Comparison of ENCODE assay signal across 7 mouse cellular contexts in the genomic region with DNA sequence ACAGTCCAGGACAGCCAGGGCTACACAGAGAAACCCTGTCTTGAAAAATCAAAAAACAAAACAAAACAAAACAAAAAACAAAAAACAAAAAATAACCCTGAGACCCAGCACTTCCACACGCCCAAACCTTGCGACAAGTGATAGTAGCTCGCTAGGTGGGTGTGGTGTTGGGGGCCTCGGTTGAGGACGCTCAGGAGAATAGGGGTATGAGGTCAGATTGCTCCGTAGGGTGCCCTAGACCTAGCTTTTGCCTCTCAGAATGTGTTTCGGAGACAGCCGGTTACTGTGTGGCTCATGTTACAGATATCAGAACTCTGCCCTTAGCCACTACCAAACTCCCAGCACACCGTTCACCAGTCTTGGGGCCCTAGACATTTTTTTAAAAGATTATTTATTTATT. TPM values are rescaled to one million over a fixed set of nuclear protein-coding genes. Genes with fewer than 3 reads are reported as not detected.
DNase-seq lines count a peak whose midpoint lies in the region; ATAC-seq and TF ChIP-seq lines count a peak whose summit lies in the region.

No protein-coding gene starts in this region.

- no peak for DNase-seq in heart, postnatal 0 days (ENCODE audit: low spot score)
- DNase-seq in heart, adult 18-20 months = no peak
- DNase-seq in A20 (ENCODE audit: low read depth, low spot score) (peak; percentile 42), MEL (ENCODE audit: low read depth, low spot score) (peak; percentile 65)
- no peak for DNase-seq in limb, embryonic 14.5 days (ENCODE audit: low spot score)

- WGBS in heart, postnatal 0 days = 82% methylated on average over 9 of the region's 9 CpGs
- WGBS in limb, embryonic 14.5 days = 69% methylated on average over 9 of the region's 9 CpGs

- no peak overlapping the region for H3K4me3 ChIP-seq in heart, postnatal 0 days (ENCODE audit: low read depth, low read length)
- peak overlapping the region; percentile 58 to 63 for H3K4me3 ChIP-seq in MEL (ENCODE audit: control insufficient read depth in 1 of 2, insufficient read depth in 1 of 2, low read depth in 2 of 2, low read length in 2 of 2)
- no peak overlapping the region for H3K4me3 ChIP-seq in limb, embryonic 14.5 days (replicated peaks; ENCODE audit: low read length)

- H3K27me3 ChIP-seq in heart, postnatal 0 days (ENCODE audit: control insufficient read depth, insufficient read depth, low read length) = no peaks in the 10 kb centered on the region
- no peaks in the 10 kb centered on the region for H3K27me3 ChIP-seq in MEL (ENCODE audit: control insufficient read depth in 1 of 2, insufficient read depth in 2 of 2, low read length in 2 of 2)
- H3K27me3 ChIP-seq in limb, embryonic 14.5 days (ENCODE audit: control insufficient read depth, insufficient read depth, low read length) = no peaks in the 10 kb centered on the region

- TF ChIP-seq RAD21 in MEL (IDR thresholded peaks at IDR 0.05; ENCODE audit: low read depth, low read length) = no peak

- H3K27ac ChIP-seq in heart, postnatal 0 days (ENCODE audit: low read depth) = no peak overlapping the region
- H3K27ac ChIP-seq in MEL (ENCODE audit: control insufficient read depth, low read depth, low read length) = 0 out of 2 replicates have a peak overlapping the region, but pooled peaks have one; percentile 25
- no peak overlapping the region for H3K27ac ChIP-seq in limb, embryonic 14.5 days (replicated peaks; ENCODE audit: low read depth, low read length)

- peaks cover 6% of the 10 kb centered on the region; the same call in 1 of the 2 replicates for H3K4me1 ChIP-seq in heart, postnatal 0 days (ENCODE audit: control insufficient read depth, insufficient read depth)
- 0 out of 4 replicates have a peak, but pooled peaks cover 0 to 3% of the 10 kb centered on the region in 2 experiments for H3K4me1 ChIP-seq in MEL (ENCODE audit: control insufficient read depth in 1 of 2, insufficient read depth in 2 of 2, low read length in 2 of 2)
- peaks cover 4% of the 10 kb centered on the region; the same call in 1 of the 2 replicates for H3K4me1 ChIP-seq in limb, embryonic 14.5 days (ENCODE audit: control insufficient read depth, insufficient read depth, low read length)

- H3K9me3 ChIP-seq in heart, postnatal 0 days (replicated peaks; ENCODE audit: control insufficient read depth, low read length) = no peaks in the 10 kb centered on the region
- H3K9me3 ChIP-seq in MEL (replicated peaks; ENCODE audit: insufficient read depth, low read length) = no peaks in the 10 kb centered on the region
- H3K9me3 ChIP-seq in limb, embryonic 14.5 days (ENCODE audit: control insufficient read depth, low read length) = no peaks in the 10 kb centered on the region

- H3K4me2 ChIP-seq in heart, postnatal 0 days (ENCODE audit: low read depth, low read length) = peak overlapping the region; percentile 73
- peak overlapping the region; percentile 81; the same call in 1 of the 2 replicates for H3K4me2 ChIP-seq in limb, embryonic 14.5 days (replicated peaks; ENCODE audit: low read depth, low read length, severe bottlenecking)

- TF ChIP-seq POLR2A in MEL (IDR thresholded peaks at IDR 0.05; ENCODE audit: control insufficient read depth in 1 of 2, insufficient read depth in 1 of 2, low read depth in 1 of 2, low read length in 2 of 2, poor library complexity in 1 of 2) = no peak
- no peak for TF ChIP-seq POLR2A in limb, embryonic 14.5 days (IDR thresholded peaks at IDR 0.05; ENCODE audit: borderline replicate concordance, extremely low read depth, insufficient read depth, insufficient read length)

- no peak for TF ChIP-seq CTCF in heart, postnatal 0 days (IDR thresholded peaks at IDR 0.05; ENCODE audit: low read depth)
- TF ChIP-seq CTCF in MEL (IDR thresholded peaks at IDR 0.05 in 2 of 3, conservative IDR thresholded peaks at IDR 0.05 in 1 of 3; ENCODE audit: control insufficient read depth in 1 of 3, insufficient read depth in 1 of 3, low read depth in 2 of 3, low read length in 3 of 3, poor library complexity in 1 of 3, severe bottlenecking in 1 of 3) = no peak

- no peaks in the 10 kb centered on the region; the same call in 1 of the 2 replicates for H3K79me2 ChIP-seq in MEL (ENCODE audit: control insufficient read depth, insufficient read depth, low read length, poor library complexity)

- peaks cover 6% of the 10 kb centered on the region for H3K36me3 ChIP-seq in heart, postnatal 0 days (replicated peaks; ENCODE audit: control insufficient read depth, insufficient read depth, low read length)
- no peaks in the 10 kb centered on the region for H3K36me3 ChIP-seq in MEL (ENCODE audit: control insufficient read depth in 1 of 2, insufficient read depth in 2 of 2, low read length in 2 of 2)
- peaks cover 6% of the 10 kb centered on the region for H3K36me3 ChIP-seq in limb, embryonic 14.5 days (ENCODE audit: control insufficient read depth, insufficient read depth, low read length)

- no peak for ATAC-seq in heart, postnatal 0 days (ENCODE audit: insufficient read depth, low read depth)
- no peak for ATAC-seq in limb, embryonic 14.5 days (ENCODE audit: low FRiP score, low read depth)
- no peak for ATAC-seq in cerebellum, adult (ENCODE audit: insufficient number of reproducible peaks, low FRiP score, low TSS enrichment)
- ATAC-seq in megakaryocyte, adult 5-6 weeks (ENCODE audit: poor library complexity, severe bottlenecking) = no peak

- TF ChIP-seq EP300 in heart, postnatal 0 days (IDR thresholded peaks at IDR 0.05; ENCODE audit: low read depth) = no peak
- TF ChIP-seq EP300 in MEL (IDR thresholded peaks at IDR 0.05; ENCODE audit: low read depth in 1 of 2, low read length in 2 of 2) = no peak

- H3K9ac ChIP-seq in heart, postnatal 0 days (replicated peaks; ENCODE audit: low read depth, low read length) = no peak overlapping the region
- H3K9ac ChIP-seq in MEL (ENCODE audit: control insufficient read depth, low read depth, low read length, poor library complexity, severe bottlenecking) = peak overlapping the region; percentile 64
- H3K9ac ChIP-seq in limb, embryonic 14.5 days (ENCODE audit: low read depth, low read length, severe bottlenecking) = no peak overlapping the region

RNA-seq across cellular contexts. Expression of gene Fam167b, which starts 7.4 kb away (rescaled TPM):
- 4.6 and 6.2 TPM in 2 replicates for total RNA-seq in heart, postnatal 0 days (2014; rRNA removed; ENCODE audit: low replicate concordance)
- polyA plus RNA-seq in heart, postnatal 0 days (2015; fragmentation: Nextera tagmentation; extraction: Ambion mirVana) = 6.1 and 6.2 TPM in 2 replicates
- under 1 TPM in 1 of 2 experiments, not detected in 1; 0.44 TPM for total RNA-seq in heart, adult 18-20 months (2021)
- not detected in 2 replicates for total RNA-seq in MEL (2012; rRNA removed)
- polyA plus RNA-seq in MEL (2012; ENCODE audit: insufficient read depth in 1 of 2, insufficient read length in 2 of 2, low read depth in 1 of 2, low replicate concordance in 2 of 2, missing spikeins in 1 of 2) = not detected
- 7.3 and 8.2 TPM in 2 replicates for polyA plus RNA-seq in limb, embryonic 14.5 days (2012; rRNA removed)
- 4.1 and 5.3 TPM in 2 replicates for polyA plus RNA-seq in limb, embryonic 14.5 days (2014; fragmentation: Nextera tagmentation; extraction: Ambion mirVana)
- total RNA-seq in megakaryocyte, adult 5-6 weeks (2015) = not detected in 2 replicates
- total RNA-seq in megakaryocyte, adult 5-6 weeks (2017) = not detected in 2 replicates

RNA-seq across cellular contexts. Expression of gene Lck, which starts 12.3 kb away (rescaled TPM):
- 2.0 and 8.9 TPM in 2 replicates for total RNA-seq in heart, postnatal 0 days (2014; rRNA removed; ENCODE audit: low replicate concordance)
- polyA plus RNA-seq in heart, postnatal 0 days (2015; fragmentation: Nextera tagmentation; extraction: Ambion mirVana) = 0.71 and 0.99 TPM in 2 replicates
- 1 to 10 TPM in 1 of 2 experiments, under 1 TPM in 1; 0.32 to 5.0 TPM for total RNA-seq in heart, adult 18-20 months (2021)
- 2.7 and 3.6 TPM in 2 replicates for total RNA-seq in MEL (2012; rRNA removed)
- 1 to 10 TPM in 1 of 2 experiments, not detected in 1; 6.9 TPM for polyA plus RNA-seq in MEL (2012; ENCODE audit: insufficient read depth in 1 of 2, insufficient read length in 2 of 2, low read depth in 1 of 2, low replicate concordance in 2 of 2, missing spikeins in 1 of 2)
- polyA plus RNA-seq in limb, embryonic 14.5 days (2012; rRNA removed) = 9.9 and 10.3 TPM in 2 replicates
- polyA plus RNA-seq in limb, embryonic 14.5 days (2014; fragmentation: Nextera tagmentation; extraction: Ambion mirVana) = 6.3 and 6.8 TPM in 2 replicates
- 5.6 and 8.2 TPM in 2 replicates for total RNA-seq in megakaryocyte, adult 5-6 weeks (2015)
- 6.0 and 6.9 TPM in 2 replicates for total RNA-seq in megakaryocyte, adult 5-6 weeks (2017)

RNA-seq across cellular contexts. Expression of gene Eif3i, which starts 14.7 kb away (rescaled TPM):
- total RNA-seq in heart, postnatal 0 days (2014; rRNA removed; ENCODE audit: low replicate concordance) = 408 and 443 TPM in 2 replicates
- polyA plus RNA-seq in heart, postnatal 0 days (2015; fragmentation: Nextera tagmentation; extraction: Ambion mirVana) = 169 and 172 TPM in 2 replicates
- total RNA-seq in heart, adult 18-20 months (2021) = 100 to 1,000 TPM; 114 to 126 TPM
- 766 and 806 TPM in 2 replicates for total RNA-seq in MEL (2012; rRNA removed)
- polyA plus RNA-seq in MEL (2012; ENCODE audit: insufficient read depth in 1 of 2, insufficient read length in 2 of 2, low read depth in 1 of 2, low replicate concordance in 2 of 2, missing spikeins in 1 of 2) = 100 to 1,000 TPM; 396 to 730 TPM
- 367 and 429 TPM in 2 replicates for polyA plus RNA-seq in limb, embryonic 14.5 days (2012; rRNA removed)
- 333 and 334 TPM in 2 replicates for polyA plus RNA-seq in limb, embryonic 14.5 days (2014; fragmentation: Nextera tagmentation; extraction: Ambion mirVana)
- 186 and 204 TPM in 2 replicates for total RNA-seq in megakaryocyte, adult 5-6 weeks (2015)
- total RNA-seq in megakaryocyte, adult 5-6 weeks (2017) = 140 and 156 TPM in 2 replicates

RNA-seq across cellular contexts. Expression of gene Tmem234, which starts 14.7 kb away (rescaled TPM):
- total RNA-seq in heart, postnatal 0 days (2014; rRNA removed; ENCODE audit: low replicate concordance) = 108 and 115 TPM in 2 replicates
- polyA plus RNA-seq in heart, postnatal 0 days (2015; fragmentation: Nextera tagmentation; extraction: Ambion mirVana) = 150 and 161 TPM in 2 replicates
- total RNA-seq in heart, adult 18-20 months (2021) = 10 to 100 TPM; 40.6 to 45.1 TPM
- total RNA-seq in MEL (2012; rRNA removed) = 140 and 148 TPM in 2 replicates
- 100 to 1,000 TPM in 1 of 2 experiments, not detected in 1; 220 TPM for polyA plus RNA-seq in MEL (2012; ENCODE audit: insufficient read depth in 1 of 2, insufficient read length in 2 of 2, low read depth in 1 of 2, low replicate concordance in 2 of 2, missing spikeins in 1 of 2)
- 166 and 179 TPM in 2 replicates for polyA plus RNA-seq in limb, embryonic 14.5 days (2012; rRNA removed)
- polyA plus RNA-seq in limb, embryonic 14.5 days (2014; fragmentation: Nextera tagmentation; extraction: Ambion mirVana) = 191 and 193 TPM in 2 replicates
- total RNA-seq in megakaryocyte, adult 5-6 weeks (2015) = 104 and 120 TPM in 2 replicates
- total RNA-seq in megakaryocyte, adult 5-6 weeks (2017) = 126 and 128 TPM in 2 replicates

RNA-seq across cellular contexts. Expression of gene Dcdc2b, which starts 28.3 kb away (rescaled TPM):
- 9.8 TPM in 1 of 2 replicates, not detected in the other for total RNA-seq in heart, postnatal 0 days (2014; rRNA removed; ENCODE audit: low replicate concordance)
- polyA plus RNA-seq in heart, postnatal 0 days (2015; fragmentation: Nextera tagmentation; extraction: Ambion mirVana) = 1.5 and 1.9 TPM in 2 replicates
- total RNA-seq in heart, adult 18-20 months (2021) = under 1 TPM; 0.74 to 0.90 TPM
- 0.26 TPM in 1 of 2 replicates, not detected in the other for total RNA-seq in MEL (2012; rRNA removed)
- polyA plus RNA-seq in MEL (2012; ENCODE audit: insufficient read depth in 1 of 2, insufficient read length in 2 of 2, low read depth in 1 of 2, low replicate concordance in 2 of 2, missing spikeins in 1 of 2) = 1 to 10 TPM in 1 of 2 experiments, not detected in 1; 1.3 TPM
- polyA plus RNA-seq in limb, embryonic 14.5 days (2012; rRNA removed) = 3.0 and 5.2 TPM in 2 replicates
- 2.5 and 3.4 TPM in 2 replicates for polyA plus RNA-seq in limb, embryonic 14.5 days (2014; fragmentation: Nextera tagmentation; extraction: Ambion mirVana)
- 1.0 and 3.5 TPM in 2 replicates for total RNA-seq in megakaryocyte, adult 5-6 weeks (2015)
- not detected in 2 replicates for total RNA-seq in megakaryocyte, adult 5-6 weeks (2017)

Comparison
In these comparisons a context has a peak if more than half of its experiments do, and no peak if none do; other contexts are left out.
1. DNase-seq: peak in A20 (single experiment) and MEL (single experiment); none in heart, postnatal 0 days (single experiment), heart, adult 18-20 months (0 of 2) and limb, embryonic 14.5 days (single experiment).
2. H3K4me3 ChIP-seq: peak in MEL (2 of 2); none in heart, postnatal 0 days (single experiment) and limb, embryonic 14.5 days (single experiment).